Mouse (Mus musculus) lung, adult 2 months (tissue): ENCODE measurements at regions not wholly inside any gene's neighbourhood (a gene's known extent, or its start where the extent isn't known, plus 50 kb on each side); places are given as distances from the start of the nearest gene placed in this dataset.

Experiments
- CTCF ChIP-seq: fragments of 200-500 bp; IDR thresholded peaks from 2 replicates; pipeline ENCODE4 v1.5.1; 2011; ENCODE audit warnings: mild to moderate bottlenecking, low read length, control low read depth; ENCODE audit not compliant: insufficient read depth
- POLR2A ChIP-seq: fragments of 200-500 bp; IDR thresholded peaks from 2 replicates; pipeline ENCODE4 v1.6.1; 2011; ENCODE audit warnings: low read depth, mild to moderate bottlenecking, control low read depth, low read length, borderline replicate concordance; ENCODE audit errors: extremely low read depth

- no peak for TF ChIP-seq CTCF
- no peak for TF ChIP-seq POLR2A
Measured at GRCm38 (mm10) chr12:25625858-25626257, 528.9 kb upstream of the Id2 start.
